Mouse (Mus musculus) bone marrow, adult 2 months (tissue): ENCODE measurements at regions not wholly inside any gene's neighbourhood (a gene's known extent, or its start where the extent isn't known, plus 50 kb on each side); places are given as distances from the start of the nearest gene placed in this dataset.

Experiments
- CTCF ChIP-seq: fragments of 200-500 bp; IDR thresholded peaks from 2 replicates; pipeline ENCODE4 v1.5.1; 2011; ENCODE audit warnings: low read length, control low read depth; ENCODE audit not compliant: control insufficient read depth, insufficient read depth
- POLR2A ChIP-seq: fragments of 200-500 bp; IDR thresholded peaks from 2 replicates; pipeline ENCODE4 v1.6.1; 2011; ENCODE audit warnings: low read depth, mild to moderate bottlenecking, control low read depth, low read length, borderline replicate concordance; ENCODE audit not compliant: control insufficient read depth

DNA sequence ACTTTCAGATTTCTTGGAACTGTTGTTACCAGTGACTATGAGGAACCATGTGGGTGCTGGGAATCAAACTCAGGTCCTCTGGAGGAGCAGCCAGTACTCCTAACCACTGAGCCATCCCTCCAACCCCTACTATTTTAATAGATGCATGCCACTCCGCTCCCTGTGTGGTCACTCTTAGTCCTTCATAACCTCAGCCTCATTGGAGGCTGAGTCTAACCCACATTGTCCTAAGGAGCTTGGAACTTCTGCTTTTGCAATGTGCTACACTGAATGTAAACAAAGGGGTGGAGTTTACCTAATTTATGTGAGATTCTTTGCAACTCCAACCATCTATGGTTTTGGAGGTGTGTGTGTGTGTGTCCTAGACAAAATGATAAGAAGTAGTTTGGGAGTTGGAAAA is 122.7 kb upstream of the Tut7 start:
- no peak for TF ChIP-seq CTCF
- TF ChIP-seq POLR2A, result no peak
